Mouse (Mus musculus): ENCODE data around the gene Nlrp4c. TPM values are rescaled to one million over a fixed set of nuclear protein-coding genes. Genes with fewer than 3 reads are reported as not detected.
"Not testable (repeated sequence)": the region's sequence is repeated elsewhere in the genome, so short reads cannot be mapped to it uniquely, and the experiment has no call there.

Nlrp4c gene
- total RNA-seq (2014; rRNA removed; ENCODE audit: low replicate concordance) (not detected in 2 replicates), polyA plus RNA-seq (2015; fragmentation: Nextera tagmentation; extraction: Ambion mirVana) (not detected in 2 replicates)

DNA sequence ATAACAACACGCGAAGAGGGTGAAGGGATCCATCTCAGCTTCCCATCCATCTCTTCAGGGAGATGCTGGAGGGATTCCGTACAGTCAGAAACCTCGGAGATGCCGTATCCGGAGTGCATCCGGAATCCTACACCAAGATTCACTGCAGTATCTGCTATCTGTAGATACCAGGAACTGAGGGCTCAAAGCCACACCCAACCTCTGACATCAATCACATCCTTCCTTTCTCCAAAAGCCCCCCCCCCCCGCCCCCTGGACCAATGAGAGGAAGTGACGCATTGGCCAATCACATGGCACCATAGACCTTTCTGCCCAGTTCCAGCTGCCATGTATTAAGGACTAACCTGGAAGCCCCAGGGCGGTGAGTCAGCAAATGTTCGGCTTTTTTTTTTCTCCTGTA is at the start of gene Nlrp4c:
TSS of gene Nlrp4c (plus strand) at position 301 of the 400 bp plus-strand sequence.
- no peak within 1 kb of the TSS for H3K4me3 ChIP-seq (ENCODE audit: low read depth, low read length)
- no peaks in the 10 kb centered on the region for H3K27me3 ChIP-seq (ENCODE audit: control insufficient read depth, insufficient read depth, low read length)
- H3K4me1 ChIP-seq (ENCODE audit: control insufficient read depth, insufficient read depth) = no peaks in the 10 kb centered on the region
- no peak within 1 kb of the TSS for H3K9ac ChIP-seq (replicated peaks; ENCODE audit: low read depth, low read length)
- H3K4me2 ChIP-seq (ENCODE audit: low read depth, low read length) = no peak within 1 kb of the TSS
- DNase-seq (ENCODE audit: low spot score) (no peak), ATAC-seq (ENCODE audit: insufficient read depth, low read depth) (no peak)
- H3K9me3 ChIP-seq (replicated peaks; ENCODE audit: control insufficient read depth, low read length) = no peaks in the 10 kb centered on the region
- WGBS = 84% methylated on average over 11 of the region's 11 CpGs
- H3K27ac ChIP-seq (ENCODE audit: low read depth) = no peak within 1 kb of the TSS
- no peaks in the 10 kb centered on the region for H3K36me3 ChIP-seq (replicated peaks; ENCODE audit: control insufficient read depth, insufficient read depth, low read length)
- no peak for TF ChIP-seq CTCF (IDR thresholded peaks at IDR 0.05; ENCODE audit: low read depth)
- TF ChIP-seq EP300 (IDR thresholded peaks at IDR 0.05; ENCODE audit: low read depth) = no peak

DNA sequence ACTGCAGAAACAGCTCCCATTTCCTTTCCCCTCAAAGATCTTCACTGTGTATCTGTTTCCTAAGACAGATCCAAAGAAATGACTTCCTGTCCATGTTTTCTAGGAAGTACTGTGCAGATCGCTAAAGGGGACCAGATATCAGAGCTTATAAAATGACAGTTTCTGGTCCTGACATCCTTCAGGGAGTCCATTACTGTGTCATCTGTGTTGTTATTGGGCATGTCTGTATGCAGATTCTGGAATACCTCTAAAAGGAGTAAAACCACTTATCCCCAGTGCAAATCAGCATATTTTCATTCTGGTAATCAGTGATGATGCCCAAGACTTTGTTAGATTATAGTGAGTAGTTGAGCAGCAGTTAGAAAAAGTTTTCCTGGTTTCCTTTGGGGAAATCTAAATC is 34.1 kb upstream of the Nlrp4c start, which contains the start of gene Vmn1r65:
TSS of gene Vmn1r65 (minus strand) at position 101 of the 400 bp plus-strand sequence.
- H3K4me2 ChIP-seq (ENCODE audit: low read depth, low read length) = no peak within 1 kb of the TSS
- ATAC-seq (ENCODE audit: insufficient read depth, low read depth) = no peak
- TF ChIP-seq EP300 (IDR thresholded peaks at IDR 0.05; ENCODE audit: low read depth) = no peak
- TF ChIP-seq CTCF (IDR thresholded peaks at IDR 0.05; ENCODE audit: low read depth) = no peak
- no peak within 1 kb of the TSS for H3K4me3 ChIP-seq (ENCODE audit: low read depth, low read length)
- H3K9ac ChIP-seq (replicated peaks; ENCODE audit: low read depth, low read length) = no peak within 1 kb of the TSS
- H3K4me1 ChIP-seq (ENCODE audit: control insufficient read depth, insufficient read depth) = no peaks in the 10 kb centered on the region
- DNase-seq (ENCODE audit: low spot score) = no peak
- H3K36me3 ChIP-seq (replicated peaks; ENCODE audit: control insufficient read depth, insufficient read depth, low read length) = no peaks in the 10 kb centered on the region
- WGBS = 87% methylated on average over 1 of the region's 1 CpGs
- no peak within 1 kb of the TSS for H3K27ac ChIP-seq (ENCODE audit: low read depth)
- H3K9me3 ChIP-seq (replicated peaks; ENCODE audit: control insufficient read depth, low read length) = peaks cover 4% of the 10 kb centered on the region; the same call in 1 of the 2 replicates
- H3K27me3 ChIP-seq (ENCODE audit: control insufficient read depth, insufficient read depth, low read length) = no peaks in the 10 kb centered on the region

DNA sequence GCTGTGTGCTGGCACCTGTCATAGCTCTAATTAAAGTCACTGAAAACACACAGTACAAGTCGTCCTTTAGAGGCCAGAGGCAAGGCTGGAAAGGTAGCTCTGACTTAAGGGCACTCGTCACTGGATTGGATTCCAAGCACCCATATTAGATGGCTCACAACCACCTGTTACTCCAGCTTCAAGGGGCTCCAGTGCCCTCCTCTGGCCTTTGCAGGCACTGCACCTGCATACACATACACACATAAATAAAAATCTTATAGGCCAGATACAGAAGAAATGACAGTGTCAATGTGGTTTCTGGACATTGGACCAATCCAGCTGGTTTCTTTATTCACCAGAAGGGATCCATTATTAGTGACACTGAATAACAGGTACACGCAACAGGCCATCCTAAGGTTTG is 74.5 kb downstream of the Nlrp4c start:
- Histone ChIP-seq H3K4me1 (ENCODE audit: control insufficient read depth, insufficient read depth) (no peaks in the 10 kb centered on the region), H3K27me3 (ENCODE audit: control insufficient read depth, insufficient read depth, low read length) (no peaks in the 10 kb centered on the region)
- TF ChIP-seq CTCF (IDR thresholded peaks at IDR 0.05; ENCODE audit: low read depth) = no peak
- TF ChIP-seq EP300 (IDR thresholded peaks at IDR 0.05; ENCODE audit: low read depth) = no peak

DNA sequence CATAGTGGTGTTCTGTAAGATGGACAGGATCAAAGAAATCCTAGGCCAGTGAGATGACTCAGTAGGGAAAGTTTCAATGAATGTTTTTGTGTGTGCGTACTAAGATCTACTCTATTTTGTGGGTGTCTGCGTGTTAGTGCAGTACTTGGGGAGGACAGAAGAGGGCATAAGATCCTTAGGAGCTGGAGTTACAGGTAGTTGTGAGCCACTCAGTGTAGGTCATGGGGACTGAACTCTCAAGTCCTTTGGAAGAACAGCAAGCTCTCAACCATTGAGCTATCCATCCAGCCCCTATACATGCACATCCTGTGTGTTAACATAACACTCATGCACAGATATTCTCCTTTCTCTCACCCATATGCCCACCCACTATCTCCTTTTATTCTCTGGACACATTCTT is 75.1 kb downstream of the Nlrp4c start:
- H3K36me3 ChIP-seq (replicated peaks; ENCODE audit: control insufficient read depth, insufficient read depth, low read length); ATAC-seq (ENCODE audit: insufficient read depth, low read depth); H3K27me3 ChIP-seq (ENCODE audit: control insufficient read depth, insufficient read depth, low read length); H3K27ac ChIP-seq (ENCODE audit: low read depth); H3K4me2 ChIP-seq (ENCODE audit: low read depth, low read length); H3K4me3 ChIP-seq (ENCODE audit: low read depth, low read length); DNase-seq (ENCODE audit: low spot score); H3K9me3 ChIP-seq (replicated peaks; ENCODE audit: control insufficient read depth, low read length); H3K9ac ChIP-seq (replicated peaks; ENCODE audit: low read depth, low read length); H3K4me1 ChIP-seq (ENCODE audit: control insufficient read depth, insufficient read depth): not testable (repeated sequence)
- 64% methylated on average over 2 of the region's 2 CpGs for WGBS

More for the DNA sequence above, 74.5 kb downstream of the Nlrp4c start:
- WGBS = 69% methylated on average over 3 of the region's 3 CpGs
- no peak for ATAC-seq (ENCODE audit: insufficient read depth, low read depth)
- no peaks in the 10 kb centered on the region for H3K36me3 ChIP-seq (replicated peaks; ENCODE audit: control insufficient read depth, insufficient read depth, low read length)
- H3K4me3 ChIP-seq (ENCODE audit: low read depth, low read length) = no peak overlapping the region
- H3K4me2 ChIP-seq (ENCODE audit: low read depth, low read length) = no peak overlapping the region
- H3K9me3 ChIP-seq (replicated peaks; ENCODE audit: control insufficient read depth, low read length) = no peaks in the 10 kb centered on the region
- no peak for DNase-seq (ENCODE audit: low spot score)
- no peak overlapping the region for H3K9ac ChIP-seq (replicated peaks; ENCODE audit: low read depth, low read length)
- no peak overlapping the region for H3K27ac ChIP-seq (ENCODE audit: low read depth)

DNA sequence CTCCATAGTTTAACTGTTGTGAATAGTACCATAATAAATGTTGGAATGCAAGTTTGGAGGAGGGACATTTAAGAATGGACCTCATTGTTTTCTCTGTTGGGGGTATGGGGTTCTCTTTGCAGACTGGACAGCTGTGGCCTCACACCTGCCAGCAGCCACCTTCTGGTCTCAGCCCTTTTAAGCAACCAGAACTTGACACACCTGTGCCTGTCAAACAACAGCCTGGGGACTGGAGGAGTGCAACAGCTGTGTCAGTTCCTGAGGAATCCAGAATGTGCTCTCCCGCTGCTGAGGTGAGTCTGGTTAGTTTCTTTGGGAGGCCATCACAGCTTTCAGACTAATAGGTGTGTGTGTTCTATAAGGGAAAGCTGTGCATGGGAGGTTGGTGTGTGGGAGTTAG is 76.2 kb downstream of the Nlrp4c start:
- DNase-seq (ENCODE audit: low spot score); H3K4me2 ChIP-seq (ENCODE audit: low read depth, low read length); H3K9ac ChIP-seq (replicated peaks; ENCODE audit: low read depth, low read length); H3K9me3 ChIP-seq (replicated peaks; ENCODE audit: control insufficient read depth, low read length); H3K4me1 ChIP-seq (ENCODE audit: control insufficient read depth, insufficient read depth); H3K4me3 ChIP-seq (ENCODE audit: low read depth, low read length); ATAC-seq (ENCODE audit: insufficient read depth, low read depth); H3K27ac ChIP-seq (ENCODE audit: low read depth); H3K27me3 ChIP-seq (ENCODE audit: control insufficient read depth, insufficient read depth, low read length); H3K36me3 ChIP-seq (replicated peaks; ENCODE audit: control insufficient read depth, insufficient read depth, low read length): not testable (repeated sequence)
- 44% methylated on average over 1 of the region's 1 CpGs for WGBS

DNA sequence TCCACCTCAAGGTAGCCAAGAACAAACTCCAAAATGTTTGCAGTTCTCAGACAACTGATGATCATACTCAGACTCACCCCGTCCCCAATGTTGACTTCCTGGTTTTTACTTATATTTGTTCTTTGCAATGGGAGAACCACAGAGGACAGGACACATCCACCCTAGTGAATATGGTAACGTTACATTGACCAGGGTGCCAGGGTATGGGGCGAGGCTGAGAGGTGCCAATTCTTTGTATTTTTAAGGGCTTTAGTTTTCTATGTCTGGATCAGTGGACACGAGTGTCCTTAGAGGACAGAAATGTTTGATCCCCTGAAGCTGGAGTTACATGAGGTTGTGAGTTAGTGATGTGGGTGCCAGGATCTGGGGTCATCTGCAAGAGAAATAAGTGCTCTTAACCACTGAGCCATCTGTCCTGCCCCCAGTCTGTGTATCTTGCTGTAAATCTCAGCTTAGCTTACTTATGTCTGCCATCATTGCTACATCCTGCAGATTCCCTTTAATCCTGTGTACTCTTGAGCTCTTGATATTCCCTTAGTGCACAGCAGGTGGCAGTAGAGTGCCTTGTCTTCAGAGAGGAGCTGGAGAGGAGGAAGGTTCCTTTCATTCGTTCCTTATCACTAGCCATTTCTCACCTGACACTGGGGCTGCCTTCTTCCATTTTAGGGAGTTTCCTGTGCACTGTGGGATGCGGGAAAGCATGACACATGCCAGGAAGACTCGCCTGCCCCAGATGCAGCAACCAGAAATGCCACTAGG is 81.9 kb downstream of the Nlrp4c start:
- H3K36me3 ChIP-seq (replicated peaks; ENCODE audit: control insufficient read depth, insufficient read depth, low read length) = peaks cover 5% of the 10 kb centered on the region
- no peak overlapping the region for H3K4me3 ChIP-seq (ENCODE audit: low read depth, low read length)
- TF ChIP-seq CTCF (IDR thresholded peaks at IDR 0.05; ENCODE audit: low read depth) (peak; percentile 99), EP300 (IDR thresholded peaks at IDR 0.05; ENCODE audit: low read depth) (no peak)
- H3K27ac ChIP-seq (ENCODE audit: low read depth) = no peak overlapping the region
- ATAC-seq (ENCODE audit: insufficient read depth, low read depth) = peak; percentile 51
- 35% methylated on average over 7 of the region's 7 CpGs for WGBS
- H3K27me3 ChIP-seq (ENCODE audit: control insufficient read depth, insufficient read depth, low read length) = no peaks in the 10 kb centered on the region
- no peaks in the 10 kb centered on the region for H3K4me1 ChIP-seq (ENCODE audit: control insufficient read depth, insufficient read depth)
- H3K4me2 ChIP-seq (ENCODE audit: low read depth, low read length) = no peak overlapping the region
- no peak overlapping the region for H3K9ac ChIP-seq (replicated peaks; ENCODE audit: low read depth, low read length)
- no peaks in the 10 kb centered on the region for H3K9me3 ChIP-seq (replicated peaks; ENCODE audit: control insufficient read depth, low read length)
- peak; percentile 83 for DNase-seq (ENCODE audit: low spot score)

All from heart, postnatal 0 days (tissue).